Mouse (Mus musculus): ENCODE results near the gene Gpr156. TPM values are rescaled to one million over a fixed set of nuclear protein-coding genes. Genes with fewer than 3 reads are reported as not detected.

Gene Gpr156
- polyA plus RNA-seq, 1 experiment, result 0.98 TPM

- peaks cover 2% of the 10 kb centered on the region for H3K36me3 ChIP-seq (ENCODE audit: control insufficient read depth, insufficient read depth, low read length)
- no peak overlapping the region for H3K27ac ChIP-seq (ENCODE audit: control insufficient read depth, insufficient read depth, low read depth, low read length)
- TF ChIP-seq POLR2A (IDR thresholded peaks at IDR 0.05; ENCODE audit: control insufficient read depth, low read depth, low read length), result no peak
- no peaks in the 10 kb centered on the region; the same call in 1 of the 2 replicates for H3K4me1 ChIP-seq (ENCODE audit: control insufficient read depth, insufficient read depth, low read length)
- H3K4me3 ChIP-seq (ENCODE audit: control insufficient read depth, low read depth, low read length), result no peak overlapping the region
- no peaks in the 10 kb centered on the region for H3K27me3 ChIP-seq (ENCODE audit: control insufficient read depth, insufficient read depth, low read length)
These were observed 41.6 kb upstream of the Gpr156 start for GRCm38 (mm10) chr16:37874501-37875235.

GRCm38 (mm10) chr16:37877406-37877805, 38.9 kb upstream of the Gpr156 start:
- no peaks in the 10 kb centered on the region for H3K27me3 ChIP-seq (ENCODE audit: control insufficient read depth, insufficient read depth, low read length)
- TF ChIP-seq CTCF (IDR thresholded peaks at IDR 0.05; ENCODE audit: control insufficient read depth, insufficient read depth, insufficient replicate concordance, low read depth, low read length), result no peak
- no peak for TF ChIP-seq POLR2A (IDR thresholded peaks at IDR 0.05; ENCODE audit: control insufficient read depth, low read depth, low read length)
- no peak overlapping the region for H3K27ac ChIP-seq (ENCODE audit: control insufficient read depth, insufficient read depth, low read depth, low read length)
- H3K4me3 ChIP-seq (ENCODE audit: control insufficient read depth, low read depth, low read length), result no peak overlapping the region
- no peaks in the 10 kb centered on the region; the same call in 1 of the 2 replicates for H3K4me1 ChIP-seq (ENCODE audit: control insufficient read depth, insufficient read depth, low read length)
- H3K36me3 ChIP-seq (ENCODE audit: control insufficient read depth, insufficient read depth, low read length), result peaks cover 2% of the 10 kb centered on the region

GRCm38 (mm10) chr16:37878951-37879505, 37.3 kb upstream of the Gpr156 start:
- Histone ChIP-seq H3K4me1 (ENCODE audit: control insufficient read depth, insufficient read depth, low read length) (no peaks in the 10 kb centered on the region; the same call in 1 of the 2 replicates), H3K27ac (ENCODE audit: control insufficient read depth, insufficient read depth, low read depth, low read length) (no peak overlapping the region), H3K36me3 (ENCODE audit: control insufficient read depth, insufficient read depth, low read length) (peaks cover 3% of the 10 kb centered on the region), H3K27me3 (ENCODE audit: control insufficient read depth, insufficient read depth, low read length) (no peaks in the 10 kb centered on the region), H3K4me3 (ENCODE audit: control insufficient read depth, low read depth, low read length) (no peak overlapping the region)
- no peak for TF ChIP-seq CTCF (IDR thresholded peaks at IDR 0.05; ENCODE audit: control insufficient read depth, insufficient read depth, insufficient replicate concordance, low read depth, low read length)
- no peak for TF ChIP-seq POLR2A (IDR thresholded peaks at IDR 0.05; ENCODE audit: control insufficient read depth, low read depth, low read length)

- peaks cover 3% of the 10 kb centered on the region for H3K36me3 ChIP-seq (ENCODE audit: control insufficient read depth, insufficient read depth, low read length)
- H3K27ac ChIP-seq (ENCODE audit: control insufficient read depth, insufficient read depth, low read depth, low read length), result no peak overlapping the region
- H3K27me3 ChIP-seq (ENCODE audit: control insufficient read depth, insufficient read depth, low read length), result no peaks in the 10 kb centered on the region
- no peaks in the 10 kb centered on the region; the same call in 1 of the 2 replicates for H3K4me1 ChIP-seq (ENCODE audit: control insufficient read depth, insufficient read depth, low read length)
- no peak for TF ChIP-seq POLR2A (IDR thresholded peaks at IDR 0.05; ENCODE audit: control insufficient read depth, low read depth, low read length)
- TF ChIP-seq CTCF (IDR thresholded peaks at IDR 0.05; ENCODE audit: control insufficient read depth, insufficient read depth, insufficient replicate concordance, low read depth, low read length), result no peak
- no peak overlapping the region for H3K4me3 ChIP-seq (ENCODE audit: control insufficient read depth, low read depth, low read length)
These were observed 36.4 kb upstream of the Gpr156 start for GRCm38 (mm10) chr16:37879750-37880419.

GRCm38 (mm10) chr16:37881168-37881567, 35.1 kb upstream of the Gpr156 start:
- TF ChIP-seq CTCF (IDR thresholded peaks at IDR 0.05; ENCODE audit: control insufficient read depth, insufficient read depth, insufficient replicate concordance, low read depth, low read length) (no peak), POLR2A (IDR thresholded peaks at IDR 0.05; ENCODE audit: control insufficient read depth, low read depth, low read length) (no peak)
- Histone ChIP-seq H3K36me3 (ENCODE audit: control insufficient read depth, insufficient read depth, low read length) (peaks cover 3% of the 10 kb centered on the region), H3K27me3 (ENCODE audit: control insufficient read depth, insufficient read depth, low read length) (no peaks in the 10 kb centered on the region), H3K4me1 (ENCODE audit: control insufficient read depth, insufficient read depth, low read length) (no peaks in the 10 kb centered on the region; the same call in 1 of the 2 replicates), H3K27ac (ENCODE audit: control insufficient read depth, insufficient read depth, low read depth, low read length) (no peak overlapping the region), H3K4me3 (ENCODE audit: control insufficient read depth, low read depth, low read length) (no peak overlapping the region)

GRCm38 (mm10) chr16:37888986-37889385, 27.3 kb upstream of the Gpr156 start:
- Histone ChIP-seq H3K27ac (ENCODE audit: control insufficient read depth, insufficient read depth, low read depth, low read length) (no peak overlapping the region), H3K4me3 (ENCODE audit: control insufficient read depth, low read depth, low read length) (no peak overlapping the region), H3K4me1 (ENCODE audit: control insufficient read depth, insufficient read depth, low read length) (no peaks in the 10 kb centered on the region; the same call in 1 of the 2 replicates), H3K27me3 (ENCODE audit: control insufficient read depth, insufficient read depth, low read length) (no peaks in the 10 kb centered on the region), H3K36me3 (ENCODE audit: control insufficient read depth, insufficient read depth, low read length) (no peaks in the 10 kb centered on the region)
- TF ChIP-seq POLR2A (IDR thresholded peaks at IDR 0.05; ENCODE audit: control insufficient read depth, low read depth, low read length), result no peak

GRCm38 (mm10) chr16:37892667-37893066, 23.6 kb upstream of the Gpr156 start:
- no peak overlapping the region for H3K27ac ChIP-seq (ENCODE audit: control insufficient read depth, insufficient read depth, low read depth, low read length)
- H3K27me3 ChIP-seq (ENCODE audit: control insufficient read depth, insufficient read depth, low read length), result no peaks in the 10 kb centered on the region
- H3K4me1 ChIP-seq (ENCODE audit: control insufficient read depth, insufficient read depth, low read length), result no peaks in the 10 kb centered on the region; the same call in 1 of the 2 replicates
- no peaks in the 10 kb centered on the region for H3K36me3 ChIP-seq (ENCODE audit: control insufficient read depth, insufficient read depth, low read length)
- H3K4me3 ChIP-seq (ENCODE audit: control insufficient read depth, low read depth, low read length), result no peak overlapping the region
- TF ChIP-seq CTCF (IDR thresholded peaks at IDR 0.05; ENCODE audit: control insufficient read depth, insufficient read depth, insufficient replicate concordance, low read depth, low read length) (no peak), POLR2A (IDR thresholded peaks at IDR 0.05; ENCODE audit: control insufficient read depth, low read depth, low read length) (no peak)

Measured in testis, adult 2 months (tissue).